Mouse (Mus musculus): ENCODE measurements at regions not wholly inside any gene's neighbourhood (a gene's known extent, or its start where the extent isn't known, plus 50 kb on each side); places are given as distances from the start of the nearest gene placed in this dataset.

- TF ChIP-seq CTCF (IDR thresholded peaks at IDR 0.05; ENCODE audit: control insufficient read depth, insufficient read depth, low read length) (no peak), POLR2A (IDR thresholded peaks at IDR 0.05; ENCODE audit: borderline replicate concordance, control insufficient read depth, low read depth, low read length) (no peak)
Measured at GRCm38 (mm10) chr1:177504743-177505142, 62.6 kb downstream of the Zbtb18 start.
